Mouse (Mus musculus) limb, embryonic 12.5 days (tissue): ENCODE measurements around the gene Msi2. TPM values are rescaled to one million over a fixed set of nuclear protein-coding genes. Genes with fewer than 3 reads are reported as not detected.
A peak's percentile ranks its signal among the peaks of the same experiment; 100 is the strongest.

Source experiments
- ATAC-seq: fragments of 200-750 bp; cut with Nextera tagmentation; 2 replicates; pipeline ENCODE4 v1.8.0; 2017; ENCODE audit warnings: low read depth, moderate TSS enrichment; ENCODE audit not compliant: insufficient number of reproducible peaks, insufficient read depth, low FRiP score, low TSS enrichment
- H3K27ac ChIP-seq: fragments of 300-500 bp; sonication (generic); 2 replicates; pipeline ENCODE4 v1.5.1; 2016; ENCODE audit warnings: mild to moderate bottlenecking, moderate library complexity
- H3K27me3 ChIP-seq: fragments of 300-500 bp; sonication (generic); 2 replicates; pipeline ENCODE4 v1.6.1; 2016; ENCODE audit warnings: mild to moderate bottlenecking, moderate library complexity
- H3K36me3 ChIP-seq: fragments of 300-500 bp; sonication (generic); 2 replicates; pipeline ENCODE4 v1.6.1; 2016; ENCODE audit warnings: mild to moderate bottlenecking, moderate library complexity
- H3K4me1 ChIP-seq: fragments of 300-500 bp; sonication (generic); replicated peaks from 2 replicates; pipeline ENCODE4 v1.6.1; 2016
- H3K4me2 ChIP-seq: fragments of 300-500 bp; sonication (generic); 2 replicates; pipeline ENCODE4 v1.6.1; 2016; ENCODE audit warnings: mild to moderate bottlenecking, moderate library complexity
- H3K4me3 ChIP-seq: fragments of 300-500 bp; sonication (generic); replicated peaks from 2 replicates; pipeline ENCODE4 v1.5.1; 2016; ENCODE audit warnings: mild to moderate bottlenecking
- H3K9ac ChIP-seq: fragments of 300-500 bp; sonication (generic); replicated peaks from 2 replicates; pipeline ENCODE4 v1.6.1; 2016; ENCODE audit warnings: mild to moderate bottlenecking, moderate library complexity
- H3K9me3 ChIP-seq: fragments of 300-500 bp; sonication (generic); 2 replicates; pipeline ENCODE4 v1.6.1; 2016; ENCODE audit warnings: mild to moderate bottlenecking, moderate library complexity
- WGBS: fragments of 180-500 bp; shearing (Covaris S2); methylation state at CpG from one replicate; pipeline ENCODE4 v1.1.7; 2016; 5-methylcytosine and 5-hydroxymethylcytosine counted together
- polyA plus RNA-seq: library from polyadenylated mRNA; unstranded; fragments of >200 nt; fragmentation: Nextera tagmentation; extraction: Ambion mirVana; gene quantifications from 2 replicates; pipeline ENCODE4 v1.2.1, GENCODE M21; 2016

Msi2 gene
- polyA plus RNA-seq, 1 experiment from 2014 or later, result 24.0 TPM

DNA sequence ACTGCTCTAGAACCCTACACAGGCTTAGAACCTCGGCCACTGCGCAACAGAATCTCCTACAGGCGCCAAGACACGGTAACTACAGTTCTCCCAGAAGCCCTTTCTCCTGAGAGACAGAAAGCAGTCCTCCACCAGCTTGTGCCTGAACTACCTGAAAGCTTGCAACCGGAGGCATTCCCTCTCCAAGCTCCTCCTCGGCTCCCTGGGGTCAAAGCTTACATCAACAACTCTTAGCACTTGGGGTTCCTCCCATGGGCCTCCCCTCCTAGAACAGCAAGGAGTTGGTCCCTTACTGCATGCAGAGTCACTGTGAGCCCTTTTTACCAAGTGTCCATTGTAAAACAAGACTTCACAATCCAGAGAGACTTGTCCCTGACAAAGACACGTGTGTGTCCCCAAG lies 49.2 kb downstream of the Msi2 start:
- no peak for ATAC-seq
- Histone ChIP-seq H3K4me2 (no peak overlapping the region), H3K9ac (no peak overlapping the region), H3K36me3 (peaks cover 80% of the 10 kb centered on the region), H3K27me3 (no peaks in the 10 kb centered on the region), H3K27ac (no peak overlapping the region), H3K4me3 (no peak overlapping the region), H3K4me1 (peaks cover 16% of the 10 kb centered on the region), H3K9me3 (no peaks in the 10 kb centered on the region)
- WGBS, result 93% methylated on average over 7 of the region's 7 CpGs

GRCm38 (mm10) chr11:88668345-88668744 lies 50.0 kb downstream of the Msi2 start:
- no peaks in the 10 kb centered on the region for H3K27me3 ChIP-seq
- H3K27ac ChIP-seq, result no peak overlapping the region
- H3K9me3 ChIP-seq, result no peaks in the 10 kb centered on the region
- peaks cover 79% of the 10 kb centered on the region for H3K36me3 ChIP-seq
- ATAC-seq, result no peak
- H3K4me3 ChIP-seq, result no peak overlapping the region
- H3K4me1 ChIP-seq, result peaks cover 16% of the 10 kb centered on the region
- 96% methylated on average over 14 of the region's 14 CpGs for WGBS
- no peak overlapping the region for H3K9ac ChIP-seq
- no peak overlapping the region for H3K4me2 ChIP-seq

DNA sequence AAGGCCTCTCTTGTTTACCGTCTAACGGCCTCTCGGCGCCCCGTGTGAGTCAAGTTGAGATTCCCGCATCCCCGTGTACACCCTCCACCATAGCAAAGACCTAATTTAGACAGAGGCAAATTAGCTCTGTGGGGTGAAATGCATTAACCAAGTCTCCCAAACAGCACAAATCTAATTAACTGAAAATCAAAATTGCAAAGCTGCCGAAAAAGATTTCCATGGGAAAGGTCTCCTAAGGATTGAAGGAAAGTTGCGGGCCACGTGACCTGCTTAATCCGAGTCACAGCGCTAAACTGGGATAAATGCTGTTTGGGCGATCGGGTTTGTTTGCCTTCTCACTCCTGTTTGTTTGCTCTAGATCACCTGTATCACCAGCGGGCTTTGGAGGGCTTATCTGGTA lies 52.5 kb downstream of the Msi2 start:
- 77% methylated on average over 15 of the region's 15 CpGs for WGBS
- Histone ChIP-seq H3K27me3 (no peaks in the 10 kb centered on the region), H3K9ac (no peak overlapping the region), H3K36me3 (peaks cover 71% of the 10 kb centered on the region), H3K4me1 (peaks cover 36% of the 10 kb centered on the region), H3K4me3 (no peak overlapping the region), H3K27ac (no peak overlapping the region), H3K4me2 (no peak overlapping the region), H3K9me3 (no peaks in the 10 kb centered on the region)
- no peak for ATAC-seq

DNA sequence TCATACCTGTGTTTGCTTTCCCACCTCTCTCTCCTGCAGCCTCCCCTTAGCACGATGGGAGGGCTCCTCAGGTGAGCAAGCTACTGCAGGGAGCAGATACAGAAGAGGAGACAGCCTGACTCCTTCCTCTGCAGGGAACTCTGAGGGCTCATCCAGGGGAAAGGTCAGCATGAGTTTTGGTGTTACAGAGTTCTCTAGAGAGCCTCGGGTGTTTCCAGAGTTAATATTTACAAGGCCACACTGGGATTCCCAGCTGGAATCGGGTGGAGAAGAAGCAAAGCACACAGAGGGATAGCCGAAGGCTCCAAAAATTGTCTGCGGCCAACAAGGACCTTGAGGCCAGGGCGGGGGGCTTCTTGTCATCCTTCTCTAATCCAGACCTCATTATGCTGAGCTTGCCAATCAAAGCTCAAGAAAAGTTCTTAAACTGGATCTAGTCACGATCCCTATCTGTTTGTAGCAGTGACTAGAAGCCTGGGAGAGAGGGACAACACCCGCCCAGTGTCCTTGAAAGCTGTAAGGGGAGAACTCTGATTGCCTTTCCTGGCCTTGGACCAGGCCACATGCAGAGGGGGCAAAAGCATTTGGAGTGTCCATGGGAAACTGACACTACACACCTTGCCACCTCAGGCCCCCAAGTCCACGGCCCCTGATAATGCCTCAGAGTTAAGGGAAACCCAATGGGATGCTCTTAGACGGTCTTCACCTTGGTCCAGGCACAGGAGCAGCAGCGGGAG lies 56.7 kb downstream of the Msi2 start:
- peaks cover 43% of the 10 kb centered on the region for H3K4me1 ChIP-seq
- H3K9ac ChIP-seq, result no peak overlapping the region
- no peak overlapping the region for H3K27ac ChIP-seq
- no peak overlapping the region for H3K4me3 ChIP-seq
- H3K36me3 ChIP-seq, result peaks cover 49% of the 10 kb centered on the region
- H3K27me3 ChIP-seq, result no peaks in the 10 kb centered on the region
- no peak overlapping the region for H3K4me2 ChIP-seq
- H3K9me3 ChIP-seq, result no peaks in the 10 kb centered on the region
- ATAC-seq, result no peak
- whole genome bisulfite sequencing, result 84% methylated on average over 11 of the region's 11 CpGs

DNA sequence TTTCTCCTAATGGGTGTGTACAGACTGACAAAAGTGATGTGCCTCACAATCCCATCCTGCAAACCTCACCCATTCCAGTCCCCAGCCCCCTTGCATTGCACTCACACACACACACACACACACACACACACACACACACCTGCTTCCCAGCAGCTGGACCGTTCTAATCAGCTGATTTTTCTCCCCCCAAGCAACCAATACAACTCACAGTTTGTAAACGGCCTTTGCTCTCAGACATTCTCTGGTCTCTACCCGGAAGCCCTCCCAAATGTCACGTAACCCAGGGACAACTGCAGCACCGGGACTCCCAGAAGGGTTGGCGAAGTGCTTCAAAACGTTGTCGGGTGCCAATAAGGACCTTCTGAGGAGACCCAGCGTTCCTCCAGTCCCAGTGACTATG lies 57.9 kb downstream of the Msi2 start:
- H3K9ac ChIP-seq, result no peak overlapping the region
- H3K4me1 ChIP-seq, result peaks cover 34% of the 10 kb centered on the region
- H3K27me3 ChIP-seq, result no peaks in the 10 kb centered on the region
- H3K9me3 ChIP-seq, result no peaks in the 10 kb centered on the region
- ATAC-seq, result no peak
- no peak overlapping the region for H3K4me3 ChIP-seq
- no peak overlapping the region for H3K4me2 ChIP-seq
- peak overlapping the region; percentile 8; the same call in 1 of the 2 replicates for H3K27ac ChIP-seq
- peaks cover 45% of the 10 kb centered on the region for H3K36me3 ChIP-seq
- 72% methylated on average over 9 of the region's 9 CpGs for WGBS

DNA sequence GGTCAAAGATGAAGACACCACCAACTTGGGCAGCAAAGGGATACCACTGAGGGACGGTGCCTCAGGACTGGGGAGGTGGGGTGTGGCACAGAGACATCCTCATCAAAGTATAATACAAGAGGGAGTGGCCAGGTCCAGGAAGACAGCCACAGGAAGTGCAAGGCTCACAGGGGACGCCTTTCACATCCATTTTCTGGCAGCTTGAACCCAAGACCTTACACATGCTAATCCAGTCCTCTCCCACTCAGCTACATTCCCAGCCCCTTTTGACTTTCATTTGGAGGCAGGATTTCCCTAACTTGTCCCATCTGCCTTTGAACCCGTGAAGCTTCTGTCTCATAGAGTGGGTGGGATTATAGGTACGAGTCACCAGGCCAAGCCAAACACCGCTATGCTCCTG lies 59.4 kb downstream of the Msi2 start:
- no peaks in the 10 kb centered on the region for H3K27me3 ChIP-seq
- H3K4me1 ChIP-seq, result peaks cover 30% of the 10 kb centered on the region
- H3K9me3 ChIP-seq, result no peaks in the 10 kb centered on the region
- no peak for ATAC-seq
- H3K9ac ChIP-seq, result no peak overlapping the region
- no peak overlapping the region for H3K4me3 ChIP-seq
- peaks cover 37% of the 10 kb centered on the region for H3K36me3 ChIP-seq
- no peak overlapping the region for H3K27ac ChIP-seq
- WGBS, result 92% methylated on average over 5 of the region's 5 CpGs
- no peak overlapping the region for H3K4me2 ChIP-seq

DNA sequence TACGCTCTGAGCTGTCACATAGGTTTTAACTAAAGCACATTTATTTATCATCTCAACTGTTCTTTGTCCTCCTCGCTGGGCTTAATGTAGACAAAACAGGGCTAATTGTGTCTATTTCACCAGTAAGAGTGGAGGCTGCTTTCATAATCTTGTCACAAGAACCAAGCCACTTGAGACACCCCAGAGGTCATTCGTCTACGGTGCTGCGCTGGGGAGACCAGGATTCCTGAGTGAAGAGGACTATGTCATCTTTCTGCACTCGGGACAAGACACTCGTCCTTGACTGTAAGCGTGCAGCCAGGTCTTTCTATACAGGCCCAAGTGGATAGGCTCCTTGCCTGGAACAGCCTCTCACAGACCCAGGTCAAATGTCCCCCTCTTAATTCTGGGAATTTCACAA lies 62.5 kb downstream of the Msi2 start:
- Histone ChIP-seq H3K27me3 (no peaks in the 10 kb centered on the region), H3K36me3 (peaks cover 22% of the 10 kb centered on the region)
- 90% methylated on average over 8 of the region's 8 CpGs for WGBS

GRCm38 (mm10) chr11:88655214-88655566 lies 63.1 kb downstream of the Msi2 start:
- Histone ChIP-seq H3K4me1 (peaks cover 8% of the 10 kb centered on the region), H3K9ac (no peak overlapping the region), H3K36me3 (peaks cover 22% of the 10 kb centered on the region), H3K27me3 (no peaks in the 10 kb centered on the region), H3K4me3 (no peak overlapping the region), H3K27ac (no peak overlapping the region), H3K4me2 (no peak overlapping the region), H3K9me3 (no peaks in the 10 kb centered on the region)
- no peak for ATAC-seq
- 86% methylated on average over 3 of the region's 3 CpGs for WGBS

More for the DNA sequence above, 62.5 kb downstream of the Msi2 start:
- H3K4me1 ChIP-seq, result peaks cover 8% of the 10 kb centered on the region
- H3K9ac ChIP-seq, result no peak overlapping the region
- no peaks in the 10 kb centered on the region for H3K9me3 ChIP-seq
- no peak overlapping the region for H3K27ac ChIP-seq
- no peak for ATAC-seq
- H3K4me2 ChIP-seq, result no peak overlapping the region
- no peak overlapping the region for H3K4me3 ChIP-seq

DNA sequence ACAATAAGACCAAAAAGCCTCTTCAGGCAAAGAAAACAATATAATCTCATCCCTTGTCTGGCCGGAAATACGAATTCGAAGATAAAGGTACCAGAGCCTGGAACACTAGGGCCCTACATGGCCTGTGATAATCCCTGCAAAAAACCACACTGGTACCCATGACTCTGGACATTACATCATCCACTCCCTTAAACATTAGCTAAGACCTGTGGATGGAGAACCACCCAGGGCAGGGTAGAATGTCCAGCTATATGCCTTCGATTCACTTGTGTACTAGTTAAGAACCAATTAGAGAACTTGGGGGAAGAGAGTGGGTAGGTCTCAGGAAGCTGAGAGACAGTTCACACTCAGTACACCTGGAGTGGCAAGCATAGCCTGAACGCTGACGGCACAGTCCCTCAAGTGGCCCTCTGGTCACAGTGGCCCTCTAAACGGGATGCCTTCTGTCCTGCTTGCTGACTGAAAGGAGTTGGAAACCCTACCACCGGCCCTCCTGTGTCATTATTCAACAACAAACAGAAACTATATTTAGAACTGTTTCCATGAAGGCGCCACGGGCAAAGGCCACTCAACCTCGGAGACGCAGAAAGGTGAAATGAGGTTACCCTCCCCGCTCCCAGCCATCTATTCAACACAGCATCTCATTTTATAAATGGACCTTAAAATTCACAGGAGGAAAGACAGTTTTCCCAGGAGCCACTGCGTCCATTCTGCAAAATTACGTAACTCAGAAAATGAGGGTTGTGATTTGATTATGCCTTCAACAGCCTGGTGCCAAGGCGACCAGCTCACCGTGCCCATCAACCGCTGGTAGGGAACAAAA lies 63.7 kb downstream of the Msi2 start:
- no peaks in the 10 kb centered on the region for H3K9me3 ChIP-seq
- H3K27me3 ChIP-seq, result no peaks in the 10 kb centered on the region
- 89% methylated on average over 18 of the region's 18 CpGs for WGBS
- peaks cover 10% of the 10 kb centered on the region for H3K4me1 ChIP-seq
- peaks cover 22% of the 10 kb centered on the region for H3K36me3 ChIP-seq
- H3K27ac ChIP-seq, result no peak overlapping the region
- no peak overlapping the region for H3K4me3 ChIP-seq
- no peak overlapping the region for H3K4me2 ChIP-seq
- no peak overlapping the region for H3K9ac ChIP-seq
- no peak for ATAC-seq

GRCm38 (mm10) chr11:88650275-88650674 lies 68.0 kb downstream of the Msi2 start:
- Histone ChIP-seq H3K4me2 (no peak overlapping the region), H3K27me3 (no peaks in the 10 kb centered on the region), H3K9me3 (no peaks in the 10 kb centered on the region), H3K27ac (no peak overlapping the region), H3K4me3 (no peak overlapping the region), H3K4me1 (peaks cover 27% of the 10 kb centered on the region), H3K9ac (no peak overlapping the region), H3K36me3 (peaks cover 21% of the 10 kb centered on the region)
- ATAC-seq, result no peak
- 60% methylated on average over 4 of the region's 4 CpGs for WGBS

DNA sequence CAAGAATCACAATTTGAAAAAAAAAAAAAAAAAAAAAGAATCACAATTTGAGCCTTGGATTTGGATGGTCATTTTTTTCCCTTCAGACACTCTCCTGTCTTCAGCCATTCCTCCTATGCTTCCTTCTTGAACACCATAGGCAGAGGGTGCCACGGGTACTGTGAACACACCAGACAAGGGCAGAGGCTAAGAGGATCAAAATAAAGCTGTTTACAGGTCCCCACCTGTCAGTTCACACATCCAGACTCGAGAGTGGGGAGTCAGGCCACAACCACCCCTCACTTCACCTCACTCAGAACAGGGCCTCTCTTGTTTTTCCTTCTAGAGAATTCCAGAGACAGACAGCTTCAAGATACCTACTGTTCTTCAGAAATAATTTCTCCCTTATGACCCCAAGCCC lies 69.3 kb downstream of the Msi2 start:
- Histone ChIP-seq H3K4me2 (no peak overlapping the region), H3K4me1 (peaks cover 27% of the 10 kb centered on the region), H3K9ac (no peak overlapping the region), H3K27me3 (no peaks in the 10 kb centered on the region), H3K36me3 (peaks cover 27% of the 10 kb centered on the region), H3K4me3 (no peak overlapping the region), H3K9me3 (no peaks in the 10 kb centered on the region), H3K27ac (no peak overlapping the region)
- ATAC-seq, result no peak
- WGBS, result 53% methylated on average over 2 of the region's 2 CpGs
